Comparison of ENCODE assay signal across 8 mouse cellular contexts in the genomic region with DNA sequence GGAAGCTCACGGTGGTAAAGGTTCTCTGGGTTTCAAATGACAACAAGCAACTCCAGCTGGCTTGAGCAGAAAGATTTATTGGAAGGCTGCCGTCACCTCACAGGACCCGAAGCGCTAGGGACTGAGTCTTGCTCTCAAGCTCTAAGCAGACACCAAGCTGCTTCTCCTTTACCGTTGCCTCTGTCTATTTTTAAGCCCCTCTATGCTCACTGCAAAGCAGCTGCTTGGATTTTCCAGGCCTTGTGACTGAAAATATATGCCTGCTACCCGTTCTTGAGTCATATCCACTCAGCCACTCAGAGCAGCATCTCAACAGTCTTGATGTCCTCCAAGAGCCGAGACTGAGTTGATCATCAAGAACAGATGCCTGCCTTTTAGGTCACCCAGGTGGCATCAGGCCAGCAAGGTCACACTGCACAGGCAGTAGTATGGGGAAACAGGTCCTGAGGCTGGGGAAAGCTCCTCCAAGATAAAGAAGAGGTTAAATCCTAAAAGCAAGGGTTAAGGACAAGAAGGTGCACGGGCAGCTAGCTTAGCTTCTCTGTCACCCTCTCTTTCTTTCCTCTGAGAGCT.
DNase-seq lines count a peak whose midpoint lies in the region; ATAC-seq and TF ChIP-seq lines count a peak whose summit lies in the region.

No protein-coding gene starts in this region.

- DNase-seq in cerebellum, postnatal 4 days (ENCODE audit: low spot score in 2 of 2), result no peak
- DNase-seq in brain, adult 2 months (ENCODE audit: low read depth, low spot score), result peak; percentile 81
- DNase-seq in gastrocnemius, postnatal 36 days, result peak; percentile 57 to 68
- peak; percentile 53 to 85 for DNase-seq in left cerebral cortex, postnatal 14 days (ENCODE audit: low spot score in 2 of 2)
- no peak for DNase-seq in thymus, adult 2 months
- no peak for DNase-seq in layer of hippocampus, adult 9-10 months (ENCODE audit: low spot score)

- 0 out of 2 replicates have a peak, but pooled peaks cover 5% of the 10 kb centered on the region for H3K4me1 ChIP-seq in liver, embryonic 12.5 days
- H3K4me1 ChIP-seq in thymus, adult 2 months (replicated peaks; ENCODE audit: control insufficient read depth, insufficient read depth, low read length), result no peaks in the 10 kb centered on the region

- H3K27me3 ChIP-seq in liver, embryonic 12.5 days (replicated peaks), result no peaks in the 10 kb centered on the region
- H3K27me3 ChIP-seq in thymus, adult 2 months (ENCODE audit: control insufficient read depth, insufficient read depth, low read length), result no peaks in the 10 kb centered on the region

- H3K9ac ChIP-seq in liver, embryonic 12.5 days, result no peak overlapping the region

- no peak overlapping the region for H3K27ac ChIP-seq in liver, embryonic 12.5 days
- H3K27ac ChIP-seq in thymus, adult 2 months (ENCODE audit: control insufficient read depth, insufficient read depth, low read length), result no peak overlapping the region

- TF ChIP-seq POLR2A in thymus, adult 2 months (IDR thresholded peaks at IDR 0.05; ENCODE audit: control insufficient read depth, extremely low read depth, insufficient read depth, low read length, poor library complexity), result no peak

- peak; percentile 49; the same call in 1 of the 2 replicates for ATAC-seq in cerebellum, adult (ENCODE audit: insufficient number of reproducible peaks, low FRiP score, low TSS enrichment)
- ATAC-seq in liver, embryonic 12.5 days, result no peak

- no peak overlapping the region for H3K4me2 ChIP-seq in liver, embryonic 12.5 days

- no peaks in the 10 kb centered on the region for H3K9me3 ChIP-seq in liver, embryonic 12.5 days (replicated peaks)

- no peak for TF ChIP-seq CTCF in thymus, adult 2 months (IDR thresholded peaks at IDR 0.05; ENCODE audit: borderline replicate concordance, control insufficient read depth, extremely low read depth, insufficient read depth, low read length, poor library complexity)

- H3K4me3 ChIP-seq in liver, embryonic 12.5 days, result no peak overlapping the region
- H3K4me3 ChIP-seq in thymus, adult 2 months (ENCODE audit: control insufficient read depth, insufficient read depth, low read length), result no peak overlapping the region

- intact Hi-C loops in gastrocnemius, postnatal 36 days (cut with DNase I), result no loop called here
- intact Hi-C loops in left cerebral cortex, postnatal 14 days (cut with DNase I), result loop anchor here (10.0 kb wide), 1 partner anchor 151 kb away; a partner anchor contains a TSS

- 63% methylated on average over 8 of the region's 8 CpGs for WGBS in liver, embryonic 12.5 days (ENCODE audit: insufficient replicate concordance)
- WGBS in thymus, adult 2 months, result 92% methylated on average over 8 of the region's 8 CpGs

- no peaks in the 10 kb centered on the region for H3K36me3 ChIP-seq in liver, embryonic 12.5 days
- no peaks in the 10 kb centered on the region for H3K36me3 ChIP-seq in thymus, adult 2 months (ENCODE audit: control insufficient read depth, insufficient read depth, low read length)

Comparison
In these comparisons a context has a peak if more than half of its experiments do, and no peak if none do; other contexts are left out.
1. DNase-seq: peak in brain, adult 2 months (single experiment), gastrocnemius, postnatal 36 days (2 of 2) and left cerebral cortex, postnatal 14 days (2 of 2); none in cerebellum, postnatal 4 days (0 of 2), thymus, adult 2 months (single experiment) and layer of hippocampus, adult 9-10 months (single experiment).